Mouse (Mus musculus) heart, postnatal 25 days (tissue): ENCODE measurements around the gene Stat4. TPM values are rescaled to one million over a fixed set of nuclear protein-coding genes. Genes with fewer than 3 reads are reported as not detected.
"Not testable (repeated sequence)": the region's sequence is repeated elsewhere in the genome, so short reads cannot be mapped to it uniquely, and the experiment has no call there.

Source experiments
- DNase-seq: peaks from one replicate; pipeline ENCODE4 v3.0.0; 2022; ENCODE audit warnings: low spot score
- intact Hi-C: fragments of 180-260 bp; cut with DNase I; formaldehyde crosslinking; loops from one replicate; pipeline ENCODE4 v1.15.1; 2025
- total RNA-seq, 2 experiments: library from RNA; stranded (reverse); gene quantifications; 2 replicates each; pipeline ENCODE4 v1.2.3; 2021

The Stat4 gene
- total RNA-seq, 2 experiments from 2014 or later: 0.22 TPM; not detected in 1

- intact Hi-C loops: no loop called here
- DNase-seq: no peak
Measured at GRCm38 (mm10) chr1:52021936-52022725, 35.2 kb downstream of the Stat4 start.

GRCm38 (mm10) chr1:52028686-52029085, 41.7 kb downstream of the Stat4 start:
- DNase-seq: no peak
- intact Hi-C loops: no loop called here

- DNase-seq: no peak
- intact Hi-C loops: no loop called here
Measured at GRCm38 (mm10) chr1:52034816-52035752, 48.1 kb downstream of the Stat4 start.

GRCm38 (mm10) chr1:52039151-52039550, 52.2 kb downstream of the Stat4 start:
- intact Hi-C loops: no loop called here
- DNase-seq: no peak

GRCm38 (mm10) chr1:52039626-52040025, 52.7 kb downstream of the Stat4 start:
- no peak for DNase-seq
- intact Hi-C loops: no loop called here

GRCm38 (mm10) chr1:52040366-52041061, 53.6 kb downstream of the Stat4 start:
- DNase-seq: no peak
- intact Hi-C loops: no loop called here

- no peak for DNase-seq
- intact Hi-C loops: no loop called here
Measured at GRCm38 (mm10) chr1:52043191-52043590, 56.2 kb downstream of the Stat4 start.

GRCm38 (mm10) chr1:52046891-52047290, 59.9 kb downstream of the Stat4 start:
- DNase-seq, intact Hi-C loops: not testable (repeated sequence)

GRCm38 (mm10) chr1:52048711-52049110, 61.8 kb downstream of the Stat4 start:
- intact Hi-C loops: no loop called here
- DNase-seq: no peak

- DNase-seq: no peak
- intact Hi-C loops: no loop called here
Measured at GRCm38 (mm10) chr1:52049827-52050226, 62.9 kb downstream of the Stat4 start.

GRCm38 (mm10) chr1:52051542-52051941, 64.6 kb downstream of the Stat4 start:
- no peak for DNase-seq
- intact Hi-C loops: no loop called here

- intact Hi-C loops: no loop called here
Measured at GRCm38 (mm10) chr1:52052910-52053309, 66.0 kb downstream of the Stat4 start.

GRCm38 (mm10) chr1:52055947-52056346, 69.0 kb downstream of the Stat4 start:
- DNase-seq: no peak
- intact Hi-C loops: no loop called here

More at GRCm38 (mm10) chr1:52052910-52053309, 66.0 kb downstream of the Stat4 start:
- no peak for DNase-seq

- intact Hi-C loops: no loop called here
- no peak for DNase-seq
Measured at GRCm38 (mm10) chr1:52057153-52057552, 70.2 kb downstream of the Stat4 start.

- intact Hi-C loops: no loop called here
- DNase-seq: no peak
Measured at GRCm38 (mm10) chr1:52066276-52066675, 79.3 kb downstream of the Stat4 start.

- intact Hi-C loops: no loop called here
- DNase-seq: no peak
Measured at GRCm38 (mm10) chr1:52066694-52067093, 79.7 kb downstream of the Stat4 start.

- intact Hi-C loops: loop anchor here (10.0 kb wide), 1 partner anchor 615 kb away; no protein-coding TSS in a partner anchor
- no peak for DNase-seq
Measured at GRCm38 (mm10) chr1:52079724-52080367, 92.9 kb downstream of the Stat4 start.

- no peak for DNase-seq
Measured at GRCm38 (mm10) chr1:52080375-52080774, 93.4 kb downstream of the Stat4 start.

GRCm38 (mm10) chr1:52086236-52086635, 99.3 kb downstream of the Stat4 start:
- no peak for DNase-seq
- intact Hi-C loops: loop anchor here (5.0 to 10.0 kb wide), 2 partner anchors 439 to 621 kb away; no protein-coding TSS in a partner anchor

More at GRCm38 (mm10) chr1:52080375-52080774, 93.4 kb downstream of the Stat4 start:
- intact Hi-C loops: loop anchor here (10.0 kb wide), 1 partner anchor 616 kb away; no protein-coding TSS in a partner anchor
